ENCODE assay signal across 24 mouse cellular contexts in the genomic region with DNA sequence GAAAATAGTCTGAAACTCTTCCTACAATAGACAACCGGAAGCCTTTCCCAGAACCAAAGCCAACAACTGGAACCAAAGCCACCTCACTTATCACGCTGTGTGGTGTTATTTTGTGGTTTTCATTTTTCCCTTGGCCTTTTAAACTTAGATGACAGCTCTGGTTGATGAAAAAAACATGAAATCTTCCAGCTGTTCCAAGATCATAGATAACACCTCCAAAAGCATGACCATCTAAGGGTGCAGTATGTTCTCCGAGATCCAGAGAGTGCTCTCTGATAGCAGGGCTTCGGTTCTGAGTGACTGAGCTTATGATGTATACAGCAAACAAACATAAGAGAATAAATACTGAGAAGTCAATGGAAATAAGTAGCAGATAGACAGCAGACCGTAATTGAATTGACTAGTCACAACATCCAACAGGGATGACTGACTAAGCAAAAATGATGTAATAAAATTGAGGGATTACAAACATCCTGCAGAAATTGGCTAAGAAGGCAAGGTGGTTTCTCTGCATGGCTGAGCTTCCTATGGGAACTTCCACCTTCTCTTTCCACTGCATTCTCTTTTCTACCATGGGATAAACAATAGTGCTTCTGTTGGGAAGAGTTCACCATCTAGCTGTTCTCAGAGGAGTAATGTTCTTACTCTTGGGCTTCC.
DNase-seq lines count a peak whose midpoint lies in the region; ATAC-seq and TF ChIP-seq lines count a peak whose summit lies in the region.
"Had no signal": no experiment of that assay in that cellular context is flagged by ENCODE, and none has a peak within 500 bp of the region (broad histone marks: within the 10 kb centered on the region; RNA-seq: fewer than 3 reads in every experiment).

No protein-coding gene starts in this region.

- no peak overlapping the region for H3K4me2 ChIP-seq in kidney, postnatal 0 days (ENCODE audit: low read length)
- H3K4me2 ChIP-seq in lung, postnatal 0 days (replicated peaks; ENCODE audit: low read depth, low read length), result no peak overlapping the region
- H3K4me2 ChIP-seq in midbrain, embryonic 14.5 days (ENCODE audit: low read length), result no peak overlapping the region
- H3K4me2 ChIP-seq in midbrain, embryonic 15.5 days, result no peak overlapping the region
- H3K4me2 ChIP-seq: intestine, embryonic 15.5 days; liver, embryonic 15.5 days; midbrain, embryonic 13.5 days; neural tube, embryonic 13.5 days had no signal

- H3K27ac ChIP-seq in kidney, postnatal 0 days, result no peak overlapping the region
- H3K27ac ChIP-seq in lung, postnatal 0 days (ENCODE audit: low read length), result no peak overlapping the region
- no peak overlapping the region for H3K27ac ChIP-seq in midbrain, embryonic 14.5 days (replicated peaks; ENCODE audit: low read depth, low read length)
- no peak overlapping the region for H3K27ac ChIP-seq in midbrain, embryonic 15.5 days
- H3K27ac ChIP-seq: forebrain, embryonic 10.5 days; hindbrain, embryonic 10.5 days; intestine, embryonic 15.5 days; left cerebral cortex, adult 2 months; liver, embryonic 15.5 days; midbrain, embryonic 13.5 days; neural tube, embryonic 13.5 days had no signal

- H3K9ac ChIP-seq in kidney, postnatal 0 days (ENCODE audit: low read depth, low read length), result no peak overlapping the region
- H3K9ac ChIP-seq in lung, postnatal 0 days (replicated peaks; ENCODE audit: low read depth), result no peak overlapping the region
- no peak overlapping the region for H3K9ac ChIP-seq in midbrain, embryonic 14.5 days (replicated peaks; ENCODE audit: low read length)
- no peak overlapping the region for H3K9ac ChIP-seq in midbrain, embryonic 15.5 days
- H3K9ac ChIP-seq: intestine, embryonic 15.5 days; liver, embryonic 15.5 days; midbrain, embryonic 13.5 days; neural tube, embryonic 13.5 days had no signal

- no peaks in the 10 kb centered on the region for H3K36me3 ChIP-seq in kidney, postnatal 0 days (ENCODE audit: insufficient read depth, low read length)
- no peaks in the 10 kb centered on the region for H3K36me3 ChIP-seq in lung, postnatal 0 days (ENCODE audit: insufficient read depth, low read length)
- H3K36me3 ChIP-seq in midbrain, embryonic 14.5 days (ENCODE audit: control insufficient read depth, insufficient read depth, low read length), result no peaks in the 10 kb centered on the region
- no peaks in the 10 kb centered on the region for H3K36me3 ChIP-seq in midbrain, embryonic 15.5 days (replicated peaks)
- H3K36me3 ChIP-seq: forebrain, embryonic 10.5 days; hindbrain, embryonic 10.5 days; intestine, embryonic 15.5 days; liver, embryonic 15.5 days; midbrain, embryonic 13.5 days; neural tube, embryonic 13.5 days had no signal

- WGBS in kidney, postnatal 0 days, result 79% methylated on average over 5 of the region's 5 CpGs
- 58% methylated on average over 5 of the region's 5 CpGs for WGBS in lung, postnatal 0 days
- 91% methylated on average over 5 of the region's 5 CpGs for WGBS in midbrain, embryonic 14.5 days
- 92% methylated on average over 5 of the region's 5 CpGs for WGBS in midbrain, embryonic 15.5 days

- no peak for ATAC-seq in kidney, postnatal 0 days (replicated peaks; ENCODE audit: low FRiP score, low read depth)
- peak; percentile 55 for ATAC-seq in lung, postnatal 0 days
- ATAC-seq in midbrain, embryonic 14.5 days (ENCODE audit: low FRiP score, low TSS enrichment), result no peak
- ATAC-seq in midbrain, embryonic 15.5 days (replicated peaks), result no peak
- ATAC-seq: forebrain, embryonic 16.5 days; hindbrain, embryonic 16.5 days; intestine, embryonic 15.5 days; midbrain, embryonic 13.5 days had no signal

- no peaks in the 10 kb centered on the region for H3K9me3 ChIP-seq in kidney, postnatal 0 days (replicated peaks; ENCODE audit: low read length)
- no peaks in the 10 kb centered on the region for H3K9me3 ChIP-seq in lung, postnatal 0 days (ENCODE audit: low read length)
- H3K9me3 ChIP-seq in midbrain, embryonic 14.5 days (ENCODE audit: control insufficient read depth, low read length), result no peaks in the 10 kb centered on the region
- no peaks in the 10 kb centered on the region for H3K9me3 ChIP-seq in midbrain, embryonic 15.5 days
- H3K9me3 ChIP-seq: forebrain, embryonic 10.5 days; hindbrain, embryonic 10.5 days; intestine, embryonic 15.5 days; liver, embryonic 15.5 days; midbrain, embryonic 13.5 days; neural tube, embryonic 13.5 days had no signal

- no peaks in the 10 kb centered on the region for H3K4me1 ChIP-seq in kidney, postnatal 0 days (replicated peaks; ENCODE audit: insufficient read depth, low read length)
- H3K4me1 ChIP-seq in lung, postnatal 0 days (ENCODE audit: insufficient read depth, low read depth, low read length), result no peaks in the 10 kb centered on the region
- H3K4me1 ChIP-seq in midbrain, embryonic 14.5 days (ENCODE audit: control insufficient read depth, insufficient read depth, low read length), result no peaks in the 10 kb centered on the region
- H3K4me1 ChIP-seq in midbrain, embryonic 15.5 days, result no peaks in the 10 kb centered on the region
- H3K4me1 ChIP-seq: forebrain, embryonic 10.5 days; hindbrain, embryonic 10.5 days; intestine, embryonic 15.5 days; liver, embryonic 15.5 days; midbrain, embryonic 13.5 days; neural tube, embryonic 13.5 days had no signal

- H3K27me3 ChIP-seq in kidney, postnatal 0 days (ENCODE audit: insufficient read depth, low read length), result no peaks in the 10 kb centered on the region
- no peaks in the 10 kb centered on the region for H3K27me3 ChIP-seq in lung, postnatal 0 days (replicated peaks; ENCODE audit: insufficient read depth, low read length)
- no peaks in the 10 kb centered on the region for H3K27me3 ChIP-seq in midbrain, embryonic 14.5 days (ENCODE audit: control insufficient read depth, insufficient read depth, low read length)
- no peaks in the 10 kb centered on the region for H3K27me3 ChIP-seq in midbrain, embryonic 15.5 days (replicated peaks)
- H3K27me3 ChIP-seq: intestine, embryonic 15.5 days; liver, embryonic 15.5 days; midbrain, embryonic 13.5 days; neural tube, embryonic 13.5 days had no signal

- peak; percentile 16 to 17 for DNase-seq in heart, adult 18-20 months
- DNase-seq in heart, postnatal 4 days, result no peak
- peak; percentile 14 for DNase-seq in kidney, postnatal 0 days (ENCODE audit: low spot score)
- no peak for DNase-seq in kidney, postnatal 4 days
- DNase-seq in lung, postnatal 0 days (ENCODE audit: low spot score), result peak; percentile 14
- no peak for DNase-seq in lung, postnatal 14 days
- DNase-seq in midbrain, embryonic 14.5 days, result no peak
- DNase-seq: cerebellum, adult 11 months; cerebellum, adult 9-11 months; gastrocnemius, postnatal 10 days; layer of hippocampus, adult 9-11 months; retina, postnatal 1 day; right cerebral cortex, postnatal 25 days; spleen, adult 18-20 months had no signal

- no peak for TF ChIP-seq EP300 in lung, postnatal 0 days (IDR thresholded peaks at IDR 0.05)

- H3K4me3 ChIP-seq in kidney, postnatal 0 days (replicated peaks; ENCODE audit: low read depth, low read length), result no peak overlapping the region
- no peak overlapping the region for H3K4me3 ChIP-seq in lung, postnatal 0 days (ENCODE audit: low read depth, low read length)
- H3K4me3 ChIP-seq in midbrain, embryonic 14.5 days (replicated peaks; ENCODE audit: low read depth, low read length), result no peak overlapping the region
- H3K4me3 ChIP-seq in midbrain, embryonic 15.5 days, result no peak overlapping the region
- H3K4me3 ChIP-seq: forebrain, embryonic 10.5 days; hindbrain, embryonic 10.5 days; intestine, embryonic 15.5 days; left cerebral cortex, adult 2 months; liver, embryonic 15.5 days; midbrain, embryonic 13.5 days; neural tube, embryonic 13.5 days had no signal

- TF ChIP-seq CTCF in kidney, postnatal 0 days (IDR thresholded peaks at IDR 0.05; ENCODE audit: low read depth), result no peak
- no peak for TF ChIP-seq CTCF in lung, postnatal 0 days (IDR thresholded peaks at IDR 0.05)

Comparison
In these comparisons a context has a peak if more than half of its experiments do, and no peak if none do; other contexts are left out.
1. DNase-seq: peak in heart, adult 18-20 months (2 of 2), kidney, postnatal 0 days (single experiment) and lung, postnatal 0 days (single experiment); none in heart, postnatal 4 days (single experiment), kidney, postnatal 4 days (0 of 2), lung, postnatal 14 days (single experiment) and midbrain, embryonic 14.5 days (single experiment).